Mouse (Mus musculus) cerebellum, adult 2 months (tissue): ENCODE measurements around the gene Selenoh. TPM values are rescaled to one million over a fixed set of nuclear protein-coding genes. Genes with fewer than 3 reads are reported as not detected.

Source experiments
- DNase-seq, 2 experiments: peaks; one replicate each; pipeline ENCODE4 v3.0.0; 2021
- H3K27ac ChIP-seq: fragments of 200-500 bp; 2 replicates; pipeline ENCODE4 v1.5.1; 2012; ENCODE audit warnings: low read length, control low read depth, inconsistent platforms; ENCODE audit not compliant: insufficient read depth
- H3K27me3 ChIP-seq: fragments of 200-500 bp; 2 replicates; pipeline ENCODE4 v1.6.1; 2012; ENCODE audit warnings: inconsistent platforms, mild to moderate bottlenecking, low read length, moderate library complexity; ENCODE audit not compliant: control insufficient read depth, insufficient read depth
- H3K4me1 ChIP-seq: fragments of 200-500 bp; 2 replicates; pipeline ENCODE4 v1.6.1; 2011; ENCODE audit warnings: low read length; ENCODE audit not compliant: control insufficient read depth, insufficient read depth
- H3K4me3 ChIP-seq: fragments of 200-500 bp; replicated peaks from 2 replicates; pipeline ENCODE3; 2011; ENCODE audit warnings: mild to moderate bottlenecking, low read depth, low read length, control low read depth; ENCODE audit not compliant: insufficient read depth
- CTCF ChIP-seq: fragments of 200-500 bp; IDR thresholded peaks from 2 replicates; pipeline ENCODE4 v1.5.1; 2011; ENCODE audit warnings: low read depth, mild to moderate bottlenecking, control low read depth, low read length, moderate library complexity, borderline replicate concordance; ENCODE audit not compliant: insufficient read depth
- POLR2A ChIP-seq: fragments of 200-500 bp; IDR thresholded peaks from 2 replicates; pipeline ENCODE4 v1.6.1; 2011; ENCODE audit warnings: low read length, control low read depth, borderline replicate concordance; ENCODE audit not compliant: insufficient read depth
- WGBS: fragments of 180-500 bp; shearing (Covaris S2); methylation state at CpG from one replicate; pipeline ENCODE4 v1.1.7; 2018; 5-methylcytosine and 5-hydroxymethylcytosine counted together
- polyA plus RNA-seq: library from polyadenylated mRNA; depleted of rRNA; stranded (reverse); fragments of >200 nt; gene quantifications from 2 replicates; pipeline ENCODE4 v1.2.3, GENCODE M21; 2012; rRNA removed

The Selenoh gene
- polyA plus RNA-seq, 1 experiment, result 67.4 TPM

DNA sequence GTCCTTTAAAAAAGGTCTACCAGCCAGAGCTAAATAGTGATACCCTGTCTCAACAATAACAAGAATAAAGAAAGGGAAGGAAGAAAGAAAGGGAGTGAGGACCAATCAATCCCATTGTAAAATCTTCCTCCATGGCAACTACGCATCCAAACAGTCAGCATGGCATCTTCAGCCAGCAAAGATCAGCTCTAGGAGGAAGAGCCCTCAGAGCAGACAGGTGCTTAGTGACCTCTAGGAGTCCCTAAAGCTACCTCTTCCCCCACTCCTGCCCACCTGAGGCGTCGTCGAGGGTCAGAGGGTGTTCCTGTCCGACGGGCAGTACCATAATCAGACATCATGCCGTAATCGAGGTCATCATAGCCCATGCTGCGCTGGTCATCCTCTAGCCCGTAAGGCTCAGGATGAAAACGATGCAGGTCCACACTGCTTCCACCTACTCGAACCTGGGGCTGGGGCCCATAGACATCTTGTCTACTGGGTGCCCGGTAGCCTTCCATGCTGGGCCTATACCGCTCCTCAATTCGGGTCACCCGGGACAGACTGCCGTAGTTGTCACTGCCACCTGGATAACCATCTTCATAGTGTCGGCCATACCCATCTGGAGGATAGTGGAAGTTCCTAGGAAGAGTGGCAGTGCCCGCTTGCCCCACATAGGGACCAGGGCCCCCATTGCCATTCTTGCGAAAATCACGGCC lies 50.8 kb downstream of the Selenoh start:
- Histone ChIP-seq H3K4me3 (no peak overlapping the region), H3K27ac (no peak overlapping the region), H3K27me3 (no peaks in the 10 kb centered on the region), H3K4me1 (no peaks in the 10 kb centered on the region)
- WGBS, result 92% methylated on average over 21 of the region's 21 CpGs
- no peak for DNase-seq
- TF ChIP-seq CTCF (no peak), POLR2A (no peak)

Other genes with a start within 250 kb of the Selenoh start
- gene Calcrl, start 245.4 kb downstream of the Selenoh start, polyA plus RNA-seq, result 3.6 and 3.9 TPM in 2 replicates
- 2.4 and 2.8 TPM in 2 replicates for gene Tfpi, start 194.0 kb downstream of the Selenoh start, polyA plus RNA-seq
- gene Ctnnd1, start 20.0 kb downstream of the Selenoh start, polyA plus RNA-seq, result 34.4 and 35.9 TPM in 2 replicates
- not detected in 2 replicates for gene Btbd18, start 11.7 kb downstream of the Selenoh start, polyA plus RNA-seq
- 0.13 TPM in 1 of 2 replicates, not detected in the other for gene Gm28635, start 7.3 kb upstream of the Selenoh start, polyA plus RNA-seq
- gene Med19, start 7.6 kb upstream of the Selenoh start, polyA plus RNA-seq, result 30.6 and 31.0 TPM in 2 replicates
- 450 and 454 TPM in 2 replicates for gene Tmx2, start 8.4 kb upstream of the Selenoh start, polyA plus RNA-seq
- gene Zdhhc5, start 44.4 kb upstream of the Selenoh start, polyA plus RNA-seq, result 37.4 and 38.4 TPM in 2 replicates
- gene Clp1, start 56.6 kb upstream of the Selenoh start, polyA plus RNA-seq, result 12.0 and 12.7 TPM in 2 replicates
- gene Ypel4, start 63.3 kb upstream of the Selenoh start, polyA plus RNA-seq, result 164 and 171 TPM in 2 replicates
- gene Gm19426, start 72.9 kb upstream of the Selenoh start, polyA plus RNA-seq, result 3.0 and 3.4 TPM in 2 replicates
- 19.6 and 22.6 TPM in 2 replicates for gene Serping1, start 104.7 kb upstream of the Selenoh start, polyA plus RNA-seq
- gene Ube2l6, start 128.1 kb upstream of the Selenoh start, polyA plus RNA-seq, result 6.4 and 7.8 TPM in 2 replicates
- not detected in 2 replicates for gene Smtnl1, start 151.9 kb upstream of the Selenoh start, polyA plus RNA-seq
- 83.3 and 88.4 TPM in 2 replicates for gene Timm10, start 156.2 kb upstream of the Selenoh start, polyA plus RNA-seq
- gene Slc43a1, start 168.1 kb upstream of the Selenoh start, polyA plus RNA-seq, result 0.25 and 0.43 TPM in 2 replicates
- gene Rtn4rl2, start 215.9 kb upstream of the Selenoh start, polyA plus RNA-seq, result 1.2 and 1.7 TPM in 2 replicates